Mouse (Mus musculus): ENCODE data around the gene Fam166a. TPM values are rescaled to one million over a fixed set of nuclear protein-coding genes. Genes with fewer than 3 reads are reported as not detected.
"Not testable (repeated sequence)": the region's sequence is repeated elsewhere in the genome, so short reads cannot be mapped to it uniquely, and the experiment has no call there.

Fam166a gene
- polyA plus RNA-seq, 1 experiment from 2014 or later, result 0.68 TPM

- Histone ChIP-seq H3K27me3 (ENCODE audit: control insufficient read depth, insufficient read depth, low read depth, low read length) (peaks cover 19% of the 10 kb centered on the region), H3K9ac (ENCODE audit: low read length) (peak within 1 kb of the TSS; percentile 66), H3K4me1 (replicated peaks; ENCODE audit: control insufficient read depth, insufficient read depth, low read length) (peaks cover 8% of the 10 kb centered on the region), H3K36me3 (ENCODE audit: control insufficient read depth, insufficient read depth, low read length) (no peaks in the 10 kb centered on the region), H3K4me2 (ENCODE audit: low read depth, low read length) (peak within 1 kb of the TSS; percentile 96), H3K4me3 (ENCODE audit: low read length) (peak within 1 kb of the TSS; percentile 60), H3K9me3 (ENCODE audit: control insufficient read depth, low read length) (no peaks in the 10 kb centered on the region), H3K27ac (ENCODE audit: low read length) (no peak within 1 kb of the TSS)
- no peak for ATAC-seq (ENCODE audit: low read depth)
- WGBS, result 2% methylated on average over 46 of the region's 59 CpGs
Measured at GRCm38 (mm10) chr2:25242101-25242506, 23.6 kb downstream of the Fam166a start, which contains the start of the genes Rnf208 and Cysrt1. Gene Rnf208 (plus strand): TSS chr2:25242255. Gene Cysrt1 (minus strand): TSS chr2:25242452.

- ATAC-seq (ENCODE audit: low read depth), result no peak
- H3K9ac ChIP-seq (ENCODE audit: low read length), result no peak overlapping the region
- H3K9me3 ChIP-seq (ENCODE audit: control insufficient read depth, low read length), result no peaks in the 10 kb centered on the region
- no peak overlapping the region for H3K4me2 ChIP-seq (ENCODE audit: low read depth, low read length)
- no peak overlapping the region for H3K4me3 ChIP-seq (ENCODE audit: low read length)
- peaks cover 19% of the 10 kb centered on the region for H3K27me3 ChIP-seq (ENCODE audit: control insufficient read depth, insufficient read depth, low read depth, low read length)
- H3K4me1 ChIP-seq (replicated peaks; ENCODE audit: control insufficient read depth, insufficient read depth, low read length), result peaks cover 8% of the 10 kb centered on the region
- H3K27ac ChIP-seq (ENCODE audit: low read length), result no peak overlapping the region
- whole genome bisulfite sequencing, result 68% methylated on average over 8 of the region's 8 CpGs
- 0 out of 2 replicates have a peak, but pooled peaks cover 5% of the 10 kb centered on the region for H3K36me3 ChIP-seq (ENCODE audit: control insufficient read depth, insufficient read depth, low read length)
Measured at GRCm38 (mm10) chr2:25243342-25243741, 24.8 kb downstream of the Fam166a start.

DNA sequence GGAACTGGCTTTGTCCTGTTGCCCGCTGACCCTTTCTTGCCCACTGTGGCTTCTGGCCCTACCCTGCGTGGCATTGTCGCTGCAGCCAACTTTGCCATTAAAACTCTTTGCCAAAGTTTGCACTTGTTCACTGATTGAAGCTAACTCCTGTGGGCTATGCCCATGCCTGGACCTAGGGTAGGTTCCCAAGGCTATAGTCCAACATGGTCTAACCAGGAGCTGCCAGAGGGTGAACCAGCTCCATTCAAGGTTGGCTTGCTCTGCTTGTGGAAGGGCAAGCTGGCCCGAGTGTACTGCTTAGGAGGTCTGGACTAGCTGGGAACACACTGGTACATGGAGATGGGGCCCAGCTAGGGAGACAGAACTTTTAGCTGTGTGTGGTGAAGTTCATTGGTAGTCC is 25.6 kb downstream of the Fam166a start:
- Histone ChIP-seq H3K36me3 (ENCODE audit: control insufficient read depth, insufficient read depth, low read length) (peaks cover 8% of the 10 kb centered on the region; the same call in 1 of the 2 replicates), H3K27me3 (ENCODE audit: control insufficient read depth, insufficient read depth, low read depth, low read length) (peaks cover 19% of the 10 kb centered on the region), H3K9ac (ENCODE audit: low read length) (no peak overlapping the region), H3K9me3 (ENCODE audit: control insufficient read depth, low read length) (no peaks in the 10 kb centered on the region), H3K4me1 (replicated peaks; ENCODE audit: control insufficient read depth, insufficient read depth, low read length) (peaks cover 8% of the 10 kb centered on the region), H3K4me3 (ENCODE audit: low read length) (no peak overlapping the region), H3K4me2 (ENCODE audit: low read depth, low read length) (no peak overlapping the region), H3K27ac (ENCODE audit: low read length) (no peak overlapping the region)
- WGBS, result 85% methylated on average over 4 of the region's 4 CpGs
- ATAC-seq (ENCODE audit: low read depth), result no peak

GRCm38 (mm10) chr2:25246183-25247072 is 27.9 kb downstream of the Fam166a start, which contains the start of gene AL732309.1:
Gene AL732309.1 (minus strand): TSS chr2:25246863.
- WGBS, result 80% methylated on average over 10 of the region's 10 CpGs
- Histone ChIP-seq H3K4me1 (replicated peaks; ENCODE audit: control insufficient read depth, insufficient read depth, low read length) (no peaks in the 10 kb centered on the region), H3K9me3 (ENCODE audit: control insufficient read depth, low read length) (no peaks in the 10 kb centered on the region), H3K9ac (ENCODE audit: low read length) (no peak within 1 kb of the TSS), H3K4me2 (ENCODE audit: low read depth, low read length) (no peak within 1 kb of the TSS), H3K27ac (ENCODE audit: low read length) (no peak within 1 kb of the TSS), H3K36me3 (ENCODE audit: control insufficient read depth, insufficient read depth, low read length) (peaks cover 17% of the 10 kb centered on the region), H3K27me3 (ENCODE audit: control insufficient read depth, insufficient read depth, low read depth, low read length) (peaks cover 19% of the 10 kb centered on the region), H3K4me3 (ENCODE audit: low read length) (no peak within 1 kb of the TSS)
- no peak for ATAC-seq (ENCODE audit: low read depth)

GRCm38 (mm10) chr2:25252331-25252730 is 33.8 kb downstream of the Fam166a start:
- WGBS, result 69% methylated on average over 1 of the region's 1 CpGs
- Histone ChIP-seq H3K4me1 (replicated peaks; ENCODE audit: control insufficient read depth, insufficient read depth, low read length) (peaks cover 12% of the 10 kb centered on the region), H3K27ac (ENCODE audit: low read length) (no peak overlapping the region), H3K36me3 (ENCODE audit: control insufficient read depth, insufficient read depth, low read length) (peaks cover 22% of the 10 kb centered on the region), H3K9ac (ENCODE audit: low read length) (no peak overlapping the region), H3K4me2 (ENCODE audit: low read depth, low read length) (no peak overlapping the region), H3K4me3 (ENCODE audit: low read length) (no peak overlapping the region), H3K9me3 (ENCODE audit: control insufficient read depth, low read length) (no peaks in the 10 kb centered on the region), H3K27me3 (ENCODE audit: control insufficient read depth, insufficient read depth, low read depth, low read length) (no peaks in the 10 kb centered on the region)
- no peak for ATAC-seq (ENCODE audit: low read depth)

DNA sequence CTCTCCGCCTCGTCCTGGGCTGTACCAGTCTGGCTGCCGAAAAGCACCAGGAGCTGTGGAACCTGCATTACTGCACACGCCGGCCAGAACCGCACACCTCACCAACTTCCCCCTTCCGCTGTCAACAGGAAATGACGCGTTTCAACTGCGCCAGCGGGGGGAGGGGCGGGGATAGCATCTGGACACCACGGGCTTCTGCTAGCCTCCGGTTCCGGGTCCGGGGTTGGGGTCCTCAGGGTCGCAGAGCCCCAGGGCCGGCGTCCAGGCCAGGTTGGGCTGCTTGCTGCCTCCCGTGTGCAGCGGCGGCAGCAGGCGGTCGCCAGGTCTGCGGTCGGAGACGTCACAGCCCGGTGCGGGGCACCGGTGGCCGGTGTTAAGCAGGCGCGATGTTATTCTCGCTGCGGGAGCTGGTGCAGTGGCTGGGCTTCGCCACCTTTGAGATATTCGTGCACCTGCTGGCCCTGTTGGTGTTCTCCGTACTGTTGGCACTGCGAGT is 36.8 kb downstream of the Fam166a start, which contains the start of gene Tmem203:
TSS of gene Tmem203 (plus strand) at position 156 of the 496 bp plus-strand sequence.
- Histone ChIP-seq H3K4me1 (replicated peaks; ENCODE audit: control insufficient read depth, insufficient read depth, low read length) (peaks cover 12% of the 10 kb centered on the region), H3K36me3 (ENCODE audit: control insufficient read depth, insufficient read depth, low read length) (peaks cover 9% of the 10 kb centered on the region), H3K27ac (ENCODE audit: low read length) (peak within 1 kb of the TSS; percentile 51), H3K4me2 (ENCODE audit: low read depth, low read length) (peak within 1 kb of the TSS; percentile 97), H3K9ac (ENCODE audit: low read length) (peak within 1 kb of the TSS; percentile 86), H3K4me3 (ENCODE audit: low read length) (peak within 1 kb of the TSS; percentile 96), H3K27me3 (ENCODE audit: control insufficient read depth, insufficient read depth, low read depth, low read length) (no peaks in the 10 kb centered on the region), H3K9me3 (ENCODE audit: control insufficient read depth, low read length) (no peaks in the 10 kb centered on the region)
- WGBS, result under 1% methylated on average over 38 of the region's 39 CpGs
- peak; percentile 87 for ATAC-seq (ENCODE audit: low read depth)

DNA sequence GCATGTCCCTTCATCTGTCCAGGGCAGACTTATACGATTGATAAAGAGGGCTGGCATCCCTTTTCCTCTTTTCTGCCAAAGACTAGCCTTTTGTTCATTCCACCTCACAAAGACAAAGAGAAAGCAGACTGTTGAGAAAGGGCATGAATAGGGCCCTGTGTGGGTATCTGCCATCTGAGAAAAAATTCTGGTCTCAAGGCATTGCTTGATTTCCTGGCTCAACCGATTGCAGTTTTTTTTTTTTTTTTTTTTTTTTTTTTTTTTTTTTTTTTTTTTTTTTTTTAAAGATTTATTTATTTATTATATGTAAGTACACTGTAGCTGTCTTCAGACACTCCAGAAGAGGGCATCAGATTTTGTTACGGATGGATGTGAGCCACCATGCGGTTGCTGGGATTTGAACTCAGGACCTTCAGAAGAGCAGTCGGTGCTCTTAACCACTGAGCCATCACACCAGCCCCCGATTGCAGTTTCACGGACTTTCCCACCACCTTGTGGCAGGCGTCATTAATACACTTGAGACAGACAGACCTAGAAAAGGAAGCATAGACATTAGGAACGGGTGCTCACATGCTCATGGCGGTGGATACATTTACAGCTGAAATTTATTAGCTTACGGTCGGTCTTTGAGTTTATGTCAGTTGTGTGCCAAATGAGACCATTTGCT is 38.0 kb downstream of the Fam166a start:
- H3K4me3 ChIP-seq (ENCODE audit: low read length), result peak overlapping the region; percentile 96
- peak overlapping the region; percentile 21; the same call in 1 of the 2 replicates for H3K9ac ChIP-seq (ENCODE audit: low read length)
- H3K36me3 ChIP-seq (ENCODE audit: control insufficient read depth, insufficient read depth, low read length); H3K27ac ChIP-seq (ENCODE audit: low read length); H3K27me3 ChIP-seq (ENCODE audit: control insufficient read depth, insufficient read depth, low read depth, low read length); ATAC-seq (ENCODE audit: low read depth); H3K9me3 ChIP-seq (ENCODE audit: control insufficient read depth, low read length): not testable (repeated sequence)
- H3K4me2 ChIP-seq (ENCODE audit: low read depth, low read length), result peak overlapping the region; percentile 97
- WGBS, result 49% methylated on average over 11 of the region's 12 CpGs
- H3K4me1 ChIP-seq (replicated peaks; ENCODE audit: control insufficient read depth, insufficient read depth, low read length), result peaks cover 12% of the 10 kb centered on the region

DNA sequence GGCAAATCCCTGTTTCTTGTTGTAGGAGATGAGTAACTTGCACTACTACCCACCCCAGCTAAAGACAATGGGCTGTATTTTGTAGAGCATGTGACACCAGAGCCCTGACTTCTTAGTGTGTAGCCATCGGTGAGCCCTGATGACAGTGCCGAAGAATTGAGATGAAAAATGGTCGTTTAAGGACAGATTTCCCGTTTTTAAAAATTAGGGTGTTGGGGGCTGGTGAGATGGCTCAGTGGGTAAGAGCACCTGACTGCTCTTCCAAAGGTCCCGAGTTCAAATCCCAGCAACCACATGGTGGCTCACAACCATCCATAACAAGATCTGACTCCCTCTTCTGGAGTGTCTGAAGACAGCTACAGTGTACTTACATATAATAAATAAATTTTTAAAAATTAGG is 38.7 kb downstream of the Fam166a start:
- H3K27ac ChIP-seq (ENCODE audit: low read length); H3K9me3 ChIP-seq (ENCODE audit: control insufficient read depth, low read length); H3K27me3 ChIP-seq (ENCODE audit: control insufficient read depth, insufficient read depth, low read depth, low read length); H3K4me3 ChIP-seq (ENCODE audit: low read length); H3K9ac ChIP-seq (ENCODE audit: low read length); ATAC-seq (ENCODE audit: low read depth); H3K4me2 ChIP-seq (ENCODE audit: low read depth, low read length); H3K36me3 ChIP-seq (ENCODE audit: control insufficient read depth, insufficient read depth, low read length): not testable (repeated sequence)
- 75% methylated on average over 5 of the region's 5 CpGs for WGBS
- H3K4me1 ChIP-seq (replicated peaks; ENCODE audit: control insufficient read depth, insufficient read depth, low read length), result peaks cover 15% of the 10 kb centered on the region

- Histone ChIP-seq H3K4me3 (ENCODE audit: low read length) (no peak overlapping the region), H3K4me2 (ENCODE audit: low read depth, low read length) (no peak overlapping the region), H3K27ac (ENCODE audit: low read length) (no peak overlapping the region), H3K36me3 (ENCODE audit: control insufficient read depth, insufficient read depth, low read length) (no peaks in the 10 kb centered on the region), H3K9ac (ENCODE audit: low read length) (no peak overlapping the region), H3K27me3 (ENCODE audit: control insufficient read depth, insufficient read depth, low read depth, low read length) (peaks cover 3% of the 10 kb centered on the region), H3K4me1 (replicated peaks; ENCODE audit: control insufficient read depth, insufficient read depth, low read length) (peaks cover 23% of the 10 kb centered on the region), H3K9me3 (ENCODE audit: control insufficient read depth, low read length) (no peaks in the 10 kb centered on the region)
- WGBS, result 45% methylated on average over 2 of the region's 2 CpGs
- no peak for ATAC-seq (ENCODE audit: low read depth)
Measured at GRCm38 (mm10) chr2:25258887-25259286, 40.3 kb downstream of the Fam166a start.
